Mouse (Mus musculus): ENCODE results near the gene Arrdc5. TPM values are rescaled to one million over a fixed set of nuclear protein-coding genes. Genes with fewer than 3 reads are reported as not detected.

Arrdc5 gene
- polyA plus RNA-seq (2015; fragmentation: Nextera tagmentation; extraction: Ambion mirVana): not detected in 2 replicates

DNA sequence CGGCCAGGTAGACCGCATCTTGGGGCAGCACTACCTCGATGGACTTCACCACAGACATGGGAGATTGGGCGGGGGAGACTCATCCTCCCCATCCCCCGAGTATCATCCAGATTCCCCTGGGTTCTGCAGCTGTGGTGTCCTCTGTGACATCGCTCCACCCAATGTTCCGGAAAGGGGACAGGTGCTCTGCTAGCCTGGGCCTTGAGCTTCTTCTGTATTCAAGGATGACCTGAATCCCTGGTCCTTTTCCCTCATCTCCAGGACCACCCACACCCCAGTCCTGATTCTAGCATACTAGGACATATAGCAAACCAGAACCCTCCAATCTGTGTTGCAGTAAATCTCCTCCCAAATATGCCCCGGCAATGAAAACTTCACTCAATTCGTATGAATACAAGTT lies at the start of gene Arrdc5:
Arrdc5 (minus strand) TSS at position 101 of the 400 bp plus-strand sequence.
- H3K27me3 ChIP-seq: no peaks in the 10 kb centered on the region
- no peak for ATAC-seq (ENCODE audit: insufficient number of reproducible peaks, low FRiP score, low TSS enrichment, low read depth)
- H3K9me3 ChIP-seq: no peaks in the 10 kb centered on the region
- no peak within 1 kb of the TSS for H3K4me2 ChIP-seq
- WGBS: 90% methylated on average over 9 of the region's 9 CpGs
- H3K9ac ChIP-seq: no peak within 1 kb of the TSS
- no peak within 1 kb of the TSS for H3K27ac ChIP-seq
- H3K4me1 ChIP-seq: peaks cover 23% of the 10 kb centered on the region
- H3K4me3 ChIP-seq: no peak within 1 kb of the TSS
- H3K36me3 ChIP-seq: 0 out of 2 replicates have a peak, but pooled peaks cover under 1% of the 10 kb centered on the region

DNA sequence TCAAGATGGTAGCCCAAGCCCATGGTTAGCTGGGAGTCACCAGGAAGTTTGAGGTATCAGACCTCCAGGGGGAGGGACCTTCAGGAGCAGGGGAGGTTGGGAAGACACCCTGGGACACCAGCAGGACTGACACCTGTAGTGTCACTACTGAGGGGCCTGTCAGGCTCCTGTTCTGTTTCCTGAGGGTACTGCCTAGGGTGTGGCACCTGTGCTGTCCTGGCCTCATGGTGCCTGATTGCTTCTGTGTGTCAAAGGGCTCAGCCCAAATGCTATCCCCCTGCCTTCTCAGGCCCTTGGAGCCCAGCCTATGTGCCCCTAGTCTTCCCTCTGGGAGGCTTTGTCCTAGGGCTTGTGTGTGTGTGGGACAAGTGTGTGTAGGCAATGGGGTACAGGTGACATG lies 48.5 kb upstream of the Arrdc5 start:
- no peaks in the 10 kb centered on the region for H3K9me3 ChIP-seq
- H3K36me3 ChIP-seq: peaks cover 37% of the 10 kb centered on the region
- no peak for ATAC-seq (ENCODE audit: insufficient number of reproducible peaks, low FRiP score, low TSS enrichment, low read depth)
- H3K4me3 ChIP-seq: no peak overlapping the region
- no peak overlapping the region for H3K9ac ChIP-seq
- H3K27ac ChIP-seq: no peak overlapping the region
- H3K27me3 ChIP-seq: no peaks in the 10 kb centered on the region
- H3K4me2 ChIP-seq: no peak overlapping the region
- peaks cover 7% of the 10 kb centered on the region; the same call in 1 of the 2 replicates for H3K4me1 ChIP-seq

DNA sequence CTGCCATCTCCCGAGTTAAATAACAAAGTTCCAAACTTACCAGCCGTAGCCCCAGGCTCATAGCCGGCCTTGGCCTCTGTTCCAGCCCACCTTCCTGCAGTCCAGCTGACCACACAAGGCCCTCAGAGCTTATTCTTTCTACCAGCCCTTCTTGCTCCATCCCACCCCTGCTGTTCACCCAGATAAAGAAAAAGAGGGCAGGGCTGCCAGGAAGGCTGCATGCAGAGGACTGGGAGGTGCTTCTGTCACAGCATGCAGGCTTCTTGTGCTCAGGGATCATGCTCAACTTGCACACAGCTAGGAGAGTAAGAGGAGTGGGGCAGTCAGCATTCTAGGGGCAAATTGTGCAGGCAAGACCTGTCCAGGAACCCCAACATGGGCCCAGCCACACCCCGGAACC lies 48.0 kb upstream of the Arrdc5 start:
- Histone ChIP-seq H3K27ac (no peak overlapping the region), H3K4me3 (no peak overlapping the region), H3K9me3 (no peaks in the 10 kb centered on the region), H3K4me1 (peaks cover 7% of the 10 kb centered on the region; the same call in 1 of the 2 replicates), H3K27me3 (no peaks in the 10 kb centered on the region), H3K36me3 (peaks cover 32% of the 10 kb centered on the region), H3K9ac (no peak overlapping the region), H3K4me2 (no peak overlapping the region)
- ATAC-seq (ENCODE audit: insufficient number of reproducible peaks, low FRiP score, low TSS enrichment, low read depth): no peak
- 71% methylated on average over 4 of the region's 4 CpGs for WGBS

DNA sequence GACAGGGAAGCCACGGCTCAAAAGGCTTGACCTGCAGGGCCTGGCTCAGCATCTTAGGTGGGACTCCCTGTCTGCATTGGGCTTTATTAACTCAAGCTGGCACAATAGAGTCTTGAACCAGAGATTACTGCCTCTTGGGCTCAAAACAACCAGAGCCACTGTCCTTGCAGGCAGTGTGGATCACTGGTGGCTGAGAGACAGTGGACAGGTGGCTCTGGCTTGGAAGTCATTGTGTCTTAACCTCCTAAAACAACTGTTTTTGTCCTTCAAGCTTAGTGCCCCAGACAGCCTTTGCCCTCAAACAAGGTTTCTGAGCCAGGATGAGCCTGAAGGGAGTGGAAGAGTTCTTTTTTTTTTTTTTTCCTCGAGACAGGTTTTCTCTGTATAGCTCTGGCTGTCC lies 45.3 kb upstream of the Arrdc5 start:
- H3K27me3 ChIP-seq: no peaks in the 10 kb centered on the region
- H3K9ac ChIP-seq: no peak overlapping the region
- WGBS: 68% methylated on average over 2 of the region's 2 CpGs

DNA sequence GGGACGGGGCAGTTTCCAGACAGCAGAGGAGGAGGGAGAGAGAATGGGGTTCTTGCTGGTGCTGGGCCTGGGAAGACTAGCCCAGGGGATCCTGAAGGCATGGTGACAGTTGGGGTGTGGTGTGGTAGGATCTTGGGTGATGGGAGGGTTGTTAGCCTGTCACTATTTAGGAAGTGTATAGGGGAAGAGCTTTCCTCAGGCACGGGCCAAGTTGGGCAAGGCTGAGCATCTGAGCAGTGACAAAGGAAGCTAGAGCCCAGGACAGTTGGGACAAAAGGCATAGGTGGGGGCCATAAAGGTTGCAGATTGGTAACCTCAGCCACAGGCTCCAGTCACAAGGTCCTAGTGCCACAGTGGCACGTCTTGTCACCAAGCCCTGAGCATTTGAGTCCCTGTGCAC lies 43.4 kb upstream of the Arrdc5 start:
- no peaks in the 10 kb centered on the region for H3K27me3 ChIP-seq
- H3K4me1 ChIP-seq: no peaks in the 10 kb centered on the region; the same call in 1 of the 2 replicates
- no peak for ATAC-seq (ENCODE audit: insufficient number of reproducible peaks, low FRiP score, low TSS enrichment, low read depth)
- 0 out of 2 replicates have a peak, but pooled peaks cover 12% of the 10 kb centered on the region for H3K36me3 ChIP-seq
- 83% methylated on average over 3 of the region's 3 CpGs for WGBS
- H3K9me3 ChIP-seq: no peaks in the 10 kb centered on the region
- no peak overlapping the region for H3K4me3 ChIP-seq
- H3K27ac ChIP-seq: no peak overlapping the region
- H3K9ac ChIP-seq: no peak overlapping the region
- H3K4me2 ChIP-seq: no peak overlapping the region

More for the DNA sequence above, 45.3 kb upstream of the Arrdc5 start:
- Histone ChIP-seq H3K36me3 (peaks cover 16% of the 10 kb centered on the region; the same call in 1 of the 2 replicates), H3K4me2 (no peak overlapping the region), H3K9me3 (no peaks in the 10 kb centered on the region), H3K4me1 (peaks cover 6% of the 10 kb centered on the region; the same call in 1 of the 2 replicates), H3K4me3 (no peak overlapping the region), H3K27ac (no peak overlapping the region)
- no peak for ATAC-seq (ENCODE audit: insufficient number of reproducible peaks, low FRiP score, low TSS enrichment, low read depth)

DNA sequence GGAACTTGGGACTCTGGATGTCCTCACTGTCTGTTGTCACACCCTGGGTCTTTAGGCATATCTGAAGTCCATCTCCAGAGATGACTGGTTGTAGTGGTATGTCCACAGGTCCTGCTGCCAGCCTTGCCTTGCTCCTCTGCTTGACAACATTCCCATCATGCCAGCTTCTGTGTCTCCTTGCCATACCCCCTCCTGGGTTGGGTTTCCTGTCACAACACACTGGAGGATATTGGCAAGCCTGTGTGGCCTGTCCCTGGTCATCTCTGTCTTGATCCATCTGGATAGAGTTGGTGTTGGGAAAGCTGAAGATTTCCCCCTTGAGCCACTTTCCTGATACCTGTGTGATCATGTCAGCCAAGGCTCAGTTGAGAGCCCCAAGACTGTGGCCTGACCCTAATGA lies 40.6 kb upstream of the Arrdc5 start:
- Histone ChIP-seq H3K9ac (no peak overlapping the region), H3K27me3 (no peaks in the 10 kb centered on the region), H3K4me1 (peaks cover 5% of the 10 kb centered on the region), H3K36me3 (0 out of 2 replicates have a peak, but pooled peaks cover 3% of the 10 kb centered on the region), H3K9me3 (no peaks in the 10 kb centered on the region), H3K27ac (no peak overlapping the region), H3K4me2 (no peak overlapping the region), H3K4me3 (no peak overlapping the region)
- no peak for ATAC-seq (ENCODE audit: insufficient number of reproducible peaks, low FRiP score, low TSS enrichment, low read depth)

DNA sequence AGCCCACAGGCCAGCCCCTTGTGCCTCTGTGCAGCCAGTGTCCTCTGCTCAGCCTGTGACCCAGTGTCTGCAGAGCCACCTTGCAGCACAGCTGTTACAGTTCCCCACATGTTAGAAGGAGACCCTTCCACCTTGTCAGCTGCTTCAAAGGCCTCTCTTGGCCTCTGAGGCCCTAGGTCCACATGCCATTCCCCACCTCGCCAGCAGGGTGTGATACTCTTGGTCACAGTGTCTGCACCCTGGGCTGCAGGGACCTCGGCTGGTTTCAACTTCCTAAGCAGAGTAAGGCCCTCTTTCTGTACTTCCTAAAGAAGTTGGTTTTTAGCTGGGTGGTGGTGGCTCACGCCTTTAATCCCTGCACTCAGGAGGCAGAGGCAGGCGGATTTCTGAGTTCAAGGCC lies 38.8 kb upstream of the Arrdc5 start:
- no peaks in the 10 kb centered on the region for H3K27me3 ChIP-seq
- no peak overlapping the region for H3K4me2 ChIP-seq
- peaks cover 6% of the 10 kb centered on the region; the same call in 1 of the 2 replicates for H3K36me3 ChIP-seq
- H3K27ac ChIP-seq: no peak overlapping the region
- no peaks in the 10 kb centered on the region for H3K9me3 ChIP-seq
- ATAC-seq (ENCODE audit: insufficient number of reproducible peaks, low FRiP score, low TSS enrichment, low read depth): no peak
- WGBS: 54% methylated on average over 4 of the region's 4 CpGs
- peaks cover 10% of the 10 kb centered on the region for H3K4me1 ChIP-seq
- no peak overlapping the region for H3K9ac ChIP-seq
- no peak overlapping the region for H3K4me3 ChIP-seq

DNA sequence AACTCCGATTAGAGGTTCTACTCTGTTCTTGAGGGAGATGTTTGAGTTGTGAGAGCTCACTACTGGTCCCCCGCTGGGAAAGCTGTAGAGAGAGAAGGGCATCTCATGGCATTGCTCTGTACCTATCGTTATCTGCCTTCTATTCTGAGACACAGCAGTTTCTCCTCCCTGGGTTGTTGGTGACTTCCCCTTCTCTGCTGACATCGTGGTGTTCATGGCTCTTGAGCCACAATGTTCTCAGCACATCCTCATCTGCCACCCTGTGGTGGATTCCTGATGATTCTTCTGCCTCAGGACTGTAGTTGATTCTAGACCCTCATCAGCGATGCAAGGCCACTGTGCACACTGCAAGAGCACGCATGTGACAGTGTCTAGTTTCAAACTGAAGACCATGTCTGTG lies 37.7 kb upstream of the Arrdc5 start:
- no peak for ATAC-seq (ENCODE audit: insufficient number of reproducible peaks, low FRiP score, low TSS enrichment, low read depth)
- Histone ChIP-seq H3K36me3 (peaks cover 6% of the 10 kb centered on the region; the same call in 1 of the 2 replicates), H3K9me3 (no peaks in the 10 kb centered on the region), H3K9ac (no peak overlapping the region), H3K27ac (no peak overlapping the region), H3K4me1 (peaks cover 17% of the 10 kb centered on the region), H3K27me3 (no peaks in the 10 kb centered on the region), H3K4me2 (no peak overlapping the region), H3K4me3 (no peak overlapping the region)
- WGBS: 89% methylated on average over 6 of the region's 6 CpGs

DNA sequence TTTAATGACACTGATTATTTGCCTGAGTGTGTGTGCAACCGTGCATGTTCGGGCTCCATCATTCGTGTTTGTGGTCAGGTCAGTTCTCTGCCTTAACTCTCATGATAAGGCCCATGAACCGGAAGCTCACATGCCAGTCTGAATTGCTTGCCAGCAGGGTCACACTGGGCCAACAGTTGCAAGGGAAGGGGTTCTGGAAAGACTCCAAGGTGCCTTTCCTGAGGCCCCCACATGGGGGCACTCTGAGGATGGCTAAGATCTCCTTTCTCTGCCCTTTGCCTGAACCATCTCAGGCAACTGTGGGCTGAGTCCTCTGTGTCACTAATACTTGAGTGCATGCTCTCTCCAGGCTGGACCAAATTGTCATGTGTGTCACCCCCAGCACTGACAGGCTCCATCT lies 37.1 kb upstream of the Arrdc5 start:
- Histone ChIP-seq H3K4me2 (no peak overlapping the region), H3K27me3 (no peaks in the 10 kb centered on the region), H3K4me3 (no peak overlapping the region), H3K9ac (no peak overlapping the region), H3K4me1 (peaks cover 17% of the 10 kb centered on the region), H3K9me3 (no peaks in the 10 kb centered on the region), H3K36me3 (peaks cover 6% of the 10 kb centered on the region; the same call in 1 of the 2 replicates), H3K27ac (no peak overlapping the region)
- ATAC-seq (ENCODE audit: insufficient number of reproducible peaks, low FRiP score, low TSS enrichment, low read depth): no peak
- 52% methylated on average over 4 of the region's 4 CpGs for WGBS

DNA sequence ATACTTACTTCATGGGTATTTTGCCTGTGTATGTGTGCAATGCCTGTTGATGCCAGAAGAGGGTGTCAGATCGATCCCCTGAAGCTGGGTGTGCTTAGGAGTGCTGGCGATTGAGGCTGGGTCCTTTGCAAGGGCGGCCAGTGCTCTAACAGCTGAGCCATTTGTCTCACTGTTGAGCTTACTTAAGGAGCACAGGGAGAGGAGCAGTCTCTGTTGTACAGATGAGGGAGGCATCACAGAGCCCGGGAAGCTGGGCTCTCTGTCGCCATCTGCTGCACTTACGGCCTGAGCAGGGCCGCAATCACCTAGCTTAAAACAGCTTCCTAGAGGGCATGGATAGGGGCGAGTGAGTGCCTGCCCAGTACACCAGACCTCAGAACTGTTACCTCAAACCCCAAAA lies 32.9 kb upstream of the Arrdc5 start:
- WGBS: 38% methylated on average over 8 of the region's 8 CpGs
- Histone ChIP-seq H3K9ac (no peak overlapping the region), H3K4me2 (no peak overlapping the region), H3K36me3 (peaks cover 6% of the 10 kb centered on the region; the same call in 1 of the 2 replicates), H3K27ac (no peak overlapping the region), H3K4me3 (no peak overlapping the region), H3K9me3 (no peaks in the 10 kb centered on the region), H3K27me3 (no peaks in the 10 kb centered on the region), H3K4me1 (peaks cover 40% of the 10 kb centered on the region)
- no peak for ATAC-seq (ENCODE audit: insufficient number of reproducible peaks, low FRiP score, low TSS enrichment, low read depth)

DNA sequence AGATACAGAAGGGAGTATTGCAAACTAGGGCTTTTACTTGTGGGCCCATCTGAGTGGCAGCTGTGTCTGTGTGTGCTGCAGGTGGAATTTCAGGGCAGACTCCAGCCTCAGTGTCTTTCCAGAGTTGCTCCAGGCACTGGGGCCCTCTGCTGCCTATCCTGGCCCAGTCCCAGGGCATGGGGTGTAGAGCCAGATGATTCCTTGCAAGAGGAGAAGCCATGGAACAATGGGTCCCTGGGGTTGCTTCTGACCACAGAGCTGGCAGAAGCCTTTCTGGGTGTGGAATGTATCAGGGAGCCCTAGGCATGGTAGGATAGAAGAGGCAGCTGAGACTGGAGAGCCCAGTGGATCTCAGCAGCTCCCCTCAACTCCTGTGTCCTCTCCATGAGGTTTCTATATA lies 31.2 kb upstream of the Arrdc5 start:
- no peak overlapping the region for H3K27ac ChIP-seq
- H3K9me3 ChIP-seq: no peaks in the 10 kb centered on the region
- peaks cover 6% of the 10 kb centered on the region; the same call in 1 of the 2 replicates for H3K36me3 ChIP-seq
- no peak overlapping the region for H3K4me2 ChIP-seq
- no peaks in the 10 kb centered on the region for H3K27me3 ChIP-seq
- H3K4me1 ChIP-seq: peaks cover 49% of the 10 kb centered on the region
- H3K4me3 ChIP-seq: no peak overlapping the region
- ATAC-seq (ENCODE audit: insufficient number of reproducible peaks, low FRiP score, low TSS enrichment, low read depth): no peak
- no peak overlapping the region for H3K9ac ChIP-seq

DNA sequence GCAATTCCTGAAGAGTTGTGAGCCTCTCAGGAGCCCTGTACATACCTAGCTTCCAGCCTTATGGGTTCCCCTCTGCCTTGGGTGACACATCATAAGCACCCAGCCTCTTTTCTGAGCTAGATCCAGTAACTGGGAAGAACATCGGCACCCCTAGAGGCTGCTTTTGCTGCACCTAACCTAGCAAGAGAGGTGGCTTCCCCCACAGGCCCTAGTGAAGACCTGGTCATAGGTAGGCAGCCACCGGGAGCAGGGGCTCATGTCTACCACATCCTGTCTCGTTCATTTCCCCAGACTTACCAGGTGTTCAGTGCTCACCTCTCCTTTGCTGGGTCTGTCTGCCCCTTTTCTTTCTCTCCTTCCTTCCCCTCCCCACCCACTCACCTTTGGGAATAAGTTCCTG lies 30.3 kb upstream of the Arrdc5 start:
- 66% methylated on average over 3 of the region's 3 CpGs for WGBS
- Histone ChIP-seq H3K4me2 (no peak overlapping the region), H3K4me1 (peaks cover 49% of the 10 kb centered on the region), H3K36me3 (peaks cover 6% of the 10 kb centered on the region; the same call in 1 of the 2 replicates), H3K9me3 (no peaks in the 10 kb centered on the region), H3K27me3 (no peaks in the 10 kb centered on the region), H3K9ac (no peak overlapping the region), H3K4me3 (no peak overlapping the region), H3K27ac (no peak overlapping the region)
- ATAC-seq (ENCODE audit: insufficient number of reproducible peaks, low FRiP score, low TSS enrichment, low read depth): no peak

DNA sequence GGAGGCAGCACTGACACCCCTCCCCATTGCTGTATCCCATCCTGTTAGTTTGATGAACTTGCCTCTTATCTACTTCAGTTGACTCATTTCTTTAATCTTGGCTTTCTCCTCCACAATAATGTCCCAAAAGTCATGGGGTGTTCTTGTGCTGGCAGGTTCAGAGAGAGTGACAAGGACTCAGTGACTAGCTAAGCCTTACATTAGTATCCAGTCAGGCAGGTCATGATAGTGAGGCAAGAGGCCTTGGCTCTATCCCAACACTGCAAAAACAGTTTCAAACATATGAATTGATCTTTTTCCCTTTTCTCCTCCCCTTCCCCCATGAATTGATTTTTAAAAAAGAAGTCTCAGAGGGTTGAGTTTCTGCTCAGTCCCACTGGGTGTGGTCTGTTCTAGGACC lies 29.2 kb upstream of the Arrdc5 start:
- H3K27ac ChIP-seq: no peak overlapping the region
- no peak overlapping the region for H3K9ac ChIP-seq
- ATAC-seq (ENCODE audit: insufficient number of reproducible peaks, low FRiP score, low TSS enrichment, low read depth): no peak
- H3K9me3 ChIP-seq: no peaks in the 10 kb centered on the region
- H3K36me3 ChIP-seq: no peaks in the 10 kb centered on the region
- no peak overlapping the region for H3K4me3 ChIP-seq
- peaks cover 49% of the 10 kb centered on the region for H3K4me1 ChIP-seq
- H3K27me3 ChIP-seq: no peaks in the 10 kb centered on the region
- no peak overlapping the region for H3K4me2 ChIP-seq

All from limb, embryonic 15.5 days (tissue).